Mouse (Mus musculus): ENCODE results near the gene Zfp746. TPM values are rescaled to one million over a fixed set of nuclear protein-coding genes. Genes with fewer than 3 reads are reported as not detected.
A peak's percentile ranks its signal among the peaks of the same experiment; 100 is the strongest.

The Zfp746 gene
- polyA plus RNA-seq, 1 experiment from 2014 or later, result 22.9 TPM

- Histone ChIP-seq H3K36me3 (ENCODE audit: control insufficient read depth, insufficient read depth, low read length) (peaks cover 35% of the 10 kb centered on the region), H3K4me1 (ENCODE audit: control insufficient read depth, insufficient read depth, low read length) (no peaks in the 10 kb centered on the region), H3K9me3 (ENCODE audit: control insufficient read depth, low read length) (peaks cover 8% of the 10 kb centered on the region), H3K9ac (replicated peaks; ENCODE audit: low read depth, low read length) (no peak overlapping the region), H3K4me3 (ENCODE audit: low read depth, low read length) (no peak overlapping the region), H3K27ac (ENCODE audit: low read depth, low read length) (no peak overlapping the region), H3K4me2 (ENCODE audit: low read depth, low read length) (no peak overlapping the region), H3K27me3 (ENCODE audit: control insufficient read depth, insufficient read depth, low read length) (no peaks in the 10 kb centered on the region)
- no peak for ATAC-seq (ENCODE audit: low read depth)
- WGBS, result 78% methylated on average over 1 of the region's 1 CpGs
These were observed 64.7 kb downstream of the Zfp746 start for GRCm38 (mm10) chr6:48021678-48022077.

DNA sequence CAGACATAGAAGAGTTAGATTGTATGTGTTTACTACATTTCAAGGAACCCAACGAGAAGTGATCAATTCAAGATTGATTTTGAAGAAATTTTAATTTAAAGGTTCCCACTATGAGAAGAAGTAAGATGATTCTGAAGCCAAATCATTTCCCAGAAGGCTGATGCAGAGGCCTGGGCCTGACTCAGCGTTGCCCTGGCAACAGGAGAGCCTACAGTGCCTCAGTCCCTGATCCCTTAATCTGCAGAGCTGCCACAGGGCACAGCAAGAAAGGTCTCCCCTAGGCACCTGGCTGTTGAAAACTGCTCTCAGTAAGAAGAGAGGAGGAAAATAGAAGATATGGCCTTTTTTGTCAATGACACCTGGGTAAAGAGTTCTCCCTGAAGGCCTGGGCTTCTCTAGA, 66.4 kb downstream of the Zfp746 start:
- 73% methylated on average over 2 of the region's 2 CpGs for WGBS
- peaks cover 5% of the 10 kb centered on the region; the same call in 1 of the 2 replicates for H3K9me3 ChIP-seq (ENCODE audit: control insufficient read depth, low read length)
- peaks cover 21% of the 10 kb centered on the region for H3K36me3 ChIP-seq (ENCODE audit: control insufficient read depth, insufficient read depth, low read length)
- no peaks in the 10 kb centered on the region for H3K4me1 ChIP-seq (ENCODE audit: control insufficient read depth, insufficient read depth, low read length)
- no peak for ATAC-seq (ENCODE audit: low read depth)
- H3K9ac ChIP-seq (replicated peaks; ENCODE audit: low read depth, low read length), result no peak overlapping the region
- no peak overlapping the region for H3K4me2 ChIP-seq (ENCODE audit: low read depth, low read length)
- no peaks in the 10 kb centered on the region for H3K27me3 ChIP-seq (ENCODE audit: control insufficient read depth, insufficient read depth, low read length)
- no peak overlapping the region for H3K27ac ChIP-seq (ENCODE audit: low read depth, low read length)
- H3K4me3 ChIP-seq (ENCODE audit: low read depth, low read length), result no peak overlapping the region

- H3K27me3 ChIP-seq (ENCODE audit: control insufficient read depth, insufficient read depth, low read length), result no peaks in the 10 kb centered on the region
- WGBS, result 94% methylated on average over 9 of the region's 9 CpGs
- no peak overlapping the region for H3K9ac ChIP-seq (replicated peaks; ENCODE audit: low read depth, low read length)
- H3K4me2 ChIP-seq (ENCODE audit: low read depth, low read length), result no peak overlapping the region
- no peaks in the 10 kb centered on the region for H3K36me3 ChIP-seq (ENCODE audit: control insufficient read depth, insufficient read depth, low read length)
- no peaks in the 10 kb centered on the region for H3K9me3 ChIP-seq (ENCODE audit: control insufficient read depth, low read length)
- no peak overlapping the region for H3K27ac ChIP-seq (ENCODE audit: low read depth, low read length)
- H3K4me1 ChIP-seq (ENCODE audit: control insufficient read depth, insufficient read depth, low read length), result no peaks in the 10 kb centered on the region
- ATAC-seq (ENCODE audit: low read depth), result no peak
- no peak overlapping the region for H3K4me3 ChIP-seq (ENCODE audit: low read depth, low read length)
These were observed 69.6 kb downstream of the Zfp746 start for GRCm38 (mm10) chr6:48016841-48017240.

- Histone ChIP-seq H3K9me3 (ENCODE audit: control insufficient read depth, low read length) (no peaks in the 10 kb centered on the region), H3K4me1 (ENCODE audit: control insufficient read depth, insufficient read depth, low read length) (no peaks in the 10 kb centered on the region), H3K27ac (ENCODE audit: low read depth, low read length) (no peak overlapping the region), H3K36me3 (ENCODE audit: control insufficient read depth, insufficient read depth, low read length) (no peaks in the 10 kb centered on the region), H3K27me3 (ENCODE audit: control insufficient read depth, insufficient read depth, low read length) (no peaks in the 10 kb centered on the region), H3K4me3 (ENCODE audit: low read depth, low read length) (peak overlapping the region; percentile 35), H3K4me2 (ENCODE audit: low read depth, low read length) (peak overlapping the region; percentile 58), H3K9ac (replicated peaks; ENCODE audit: low read depth, low read length) (peak overlapping the region; percentile 58; the same call in 1 of the 2 replicates)
- ATAC-seq (ENCODE audit: low read depth), result peak; percentile 98
- WGBS, result under 1% methylated on average over 23 of the region's 24 CpGs
These were observed 70.3 kb downstream of the Zfp746 start for GRCm38 (mm10) chr6:48016090-48016521.

Small RNA genes within 50 kb of the gene (microRNA-seq; reads per million reads assigned to microRNA genes)
- not detected for gene Gm24563

Other genes with a start within 250 kb of the Zfp746 start
- 15.9 and 18.3 TPM in 2 replicates for gene Zfp282, start 209.4 kb downstream of the Zfp746 start, polyA plus RNA-seq (2014; fragmentation: Nextera tagmentation; extraction: Ambion mirVana)
- 11.7 and 14.8 TPM in 2 replicates for gene Zfp212, start 166.1 kb downstream of the Zfp746 start, polyA plus RNA-seq (2014; fragmentation: Nextera tagmentation; extraction: Ambion mirVana)
- 22.2 and 24.0 TPM in 2 replicates for gene Zfp956, start 133.2 kb downstream of the Zfp746 start, polyA plus RNA-seq (2014; fragmentation: Nextera tagmentation; extraction: Ambion mirVana)
- 12.1 and 12.4 TPM in 2 replicates for gene Zfp777, start 37.7 kb downstream of the Zfp746 start, polyA plus RNA-seq (2014; fragmentation: Nextera tagmentation; extraction: Ambion mirVana)